ENCODE assay signal across 8 mouse cellular contexts in the genomic region with DNA sequence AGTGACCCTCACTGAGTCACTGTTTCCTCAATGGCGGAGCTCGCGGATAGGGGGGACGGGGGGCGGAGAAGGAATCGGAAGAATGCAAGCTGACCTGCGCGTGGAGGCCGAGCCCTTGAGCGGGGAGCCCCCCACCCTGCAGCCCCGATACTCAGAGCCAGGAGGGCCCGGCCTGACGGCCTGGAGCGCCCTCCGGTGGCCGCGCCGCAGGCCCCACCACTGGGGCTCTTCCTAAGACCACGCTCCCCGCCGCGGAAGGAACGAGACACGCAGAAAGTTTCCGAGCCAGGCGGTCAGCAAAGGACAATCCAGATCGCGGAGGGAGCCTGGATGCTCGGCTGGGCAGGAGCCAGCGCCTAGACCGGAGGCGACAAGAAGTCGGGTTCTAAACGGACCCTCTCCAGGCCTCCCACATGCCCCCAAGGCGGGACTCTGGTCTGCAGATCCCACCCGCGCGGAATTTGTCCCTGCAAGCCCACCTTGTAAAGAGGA. TPM values are rescaled to one million over a fixed set of nuclear protein-coding genes. Genes with fewer than 3 reads are reported as not detected.
DNase-seq lines count a peak whose midpoint lies in the region; ATAC-seq and TF ChIP-seq lines count a peak whose summit lies in the region.

No protein-coding gene starts in this region.

- peak overlapping the region; percentile 94 for H3K9ac ChIP-seq in limb, embryonic 12.5 days (replicated peaks)
- peak overlapping the region; percentile 89 for H3K9ac ChIP-seq in midbrain, embryonic 13.5 days (replicated peaks)

- peaks cover 58% of the 10 kb centered on the region for H3K4me1 ChIP-seq in embryonic facial prominence, embryonic 10.5 days
- peaks cover 16% of the 10 kb centered on the region; the same call in 1 of the 2 replicates for H3K4me1 ChIP-seq in kidney, adult 2 months (ENCODE audit: control insufficient read depth, insufficient read depth, low read length)
- H3K4me1 ChIP-seq in limb, embryonic 12.5 days (replicated peaks) = peaks cover 25% of the 10 kb centered on the region
- H3K4me1 ChIP-seq in midbrain, embryonic 13.5 days (replicated peaks) = peaks cover 28% of the 10 kb centered on the region
- H3K4me1 ChIP-seq in small intestine, adult 2 months (ENCODE audit: control insufficient read depth, insufficient read depth, insufficient read length, low read length) = peaks cover 3% of the 10 kb centered on the region; the same call in 1 of the 2 replicates

- ATAC-seq in granulocyte monocyte progenitor cell, adult 5-6 weeks (replicated peaks; ENCODE audit: poor library complexity, severe bottlenecking) = peak; percentile 64
- ATAC-seq in limb, embryonic 12.5 days (ENCODE audit: insufficient number of reproducible peaks, insufficient read depth, low FRiP score, low TSS enrichment, low read depth) = peak; percentile 87
- peak; percentile 89 for ATAC-seq in midbrain, embryonic 13.5 days
- no peak for ATAC-seq in inflammation-experienced regulatory T-cells, adult 6 months

- peak; percentile 60 for TF ChIP-seq CTCF in kidney, adult 2 months (conservative IDR thresholded peaks at IDR 0.05; ENCODE audit: insufficient read depth, insufficient read length, low read depth, low read length)
- TF ChIP-seq CTCF in small intestine, adult 2 months (IDR thresholded peaks at IDR 0.05; ENCODE audit: extremely low read depth, insufficient read length, insufficient replicate concordance, low read depth, low read length) = peak; percentile 60

- H3K27ac ChIP-seq in embryonic facial prominence, embryonic 10.5 days (replicated peaks) = peak overlapping the region; percentile 96
- peak overlapping the region; percentile 90 for H3K27ac ChIP-seq in kidney, adult 2 months (ENCODE audit: insufficient read depth, low read depth, low read length)
- peak overlapping the region; percentile 94 for H3K27ac ChIP-seq in limb, embryonic 12.5 days
- peak overlapping the region; percentile 94 for H3K27ac ChIP-seq in midbrain, embryonic 13.5 days
- H3K27ac ChIP-seq in small intestine, adult 2 months (ENCODE audit: insufficient read depth, low read depth, low read length) = peak overlapping the region; percentile 45

- H3K4me3 ChIP-seq in embryonic facial prominence, embryonic 10.5 days = peak overlapping the region; percentile 98
- H3K4me3 ChIP-seq in kidney, adult 2 months (ENCODE audit: insufficient read depth, low read depth, low read length) = peak overlapping the region; percentile 93
- peak overlapping the region; percentile 86 for H3K4me3 ChIP-seq in limb, embryonic 12.5 days (replicated peaks)
- H3K4me3 ChIP-seq in midbrain, embryonic 13.5 days (replicated peaks) = peak overlapping the region; percentile 78
- peak overlapping the region; percentile 81 for H3K4me3 ChIP-seq in small intestine, adult 2 months (ENCODE audit: low read depth, low read length)

- H3K27me3 ChIP-seq in embryonic facial prominence, embryonic 10.5 days (replicated peaks; ENCODE audit: low read depth, poor library complexity, severe bottlenecking) = no peaks in the 10 kb centered on the region
- H3K27me3 ChIP-seq in kidney, adult 2 months (replicated peaks; ENCODE audit: control insufficient read depth, insufficient read depth, low read length) = no peaks in the 10 kb centered on the region
- no peaks in the 10 kb centered on the region for H3K27me3 ChIP-seq in limb, embryonic 12.5 days
- H3K27me3 ChIP-seq in midbrain, embryonic 13.5 days = no peaks in the 10 kb centered on the region
- no peaks in the 10 kb centered on the region for H3K27me3 ChIP-seq in small intestine, adult 2 months (ENCODE audit: control insufficient read depth, insufficient read depth, low read length)

- peak overlapping the region; percentile 76 for H3K4me2 ChIP-seq in limb, embryonic 12.5 days
- H3K4me2 ChIP-seq in midbrain, embryonic 13.5 days (replicated peaks) = peak overlapping the region; percentile 84

- H3K9me3 ChIP-seq in embryonic facial prominence, embryonic 10.5 days = no peaks in the 10 kb centered on the region
- no peaks in the 10 kb centered on the region for H3K9me3 ChIP-seq in limb, embryonic 12.5 days
- no peaks in the 10 kb centered on the region for H3K9me3 ChIP-seq in midbrain, embryonic 13.5 days

- DNase-seq in adrenal gland, postnatal 10 days = peak; percentile 87
- DNase-seq in embryonic facial prominence, embryonic 10.5 days (ENCODE audit: low spot score) = peak; percentile 90
- DNase-seq in kidney, adult 2 months = peak; percentile 84

- peaks cover 2% of the 10 kb centered on the region for H3K36me3 ChIP-seq in embryonic facial prominence, embryonic 10.5 days (replicated peaks)
- no peaks in the 10 kb centered on the region for H3K36me3 ChIP-seq in kidney, adult 2 months (ENCODE audit: control insufficient read depth, insufficient read depth, low read length)
- H3K36me3 ChIP-seq in limb, embryonic 12.5 days = no peaks in the 10 kb centered on the region
- H3K36me3 ChIP-seq in midbrain, embryonic 13.5 days = no peaks in the 10 kb centered on the region
- H3K36me3 ChIP-seq in small intestine, adult 2 months (ENCODE audit: control insufficient read depth, insufficient read depth, low read length) = no peaks in the 10 kb centered on the region

- TF ChIP-seq POLR2A in kidney, adult 2 months (IDR thresholded peaks at IDR 0.05; ENCODE audit: low read depth, low read length) = peak; percentile 20
- no peak; the same call in 1 of the 2 replicates for TF ChIP-seq POLR2A in small intestine, adult 2 months (IDR thresholded peaks at IDR 0.05; ENCODE audit: low read depth, low read length)

- WGBS in embryonic facial prominence, embryonic 10.5 days = under 1% methylated on average over 38 of the region's 38 CpGs
- under 1% methylated on average over 38 of the region's 38 CpGs for WGBS in kidney, adult 2 months
- under 1% methylated on average over 38 of the region's 38 CpGs for whole genome bisulfite sequencing in limb, embryonic 12.5 days
- under 1% methylated on average over 37 of the region's 38 CpGs for WGBS in midbrain, embryonic 13.5 days
- under 1% methylated on average over 38 of the region's 38 CpGs for WGBS in small intestine, adult 2 months

RNA-seq across cellular contexts. Expression of a gene that starts 1.4 kb away (rescaled TPM):
- total RNA-seq in adrenal gland, postnatal 10 days (2021) = 10 to 100 TPM; 28.3 to 40.3 TPM
- 37.1 and 42.5 TPM in 2 replicates for polyA plus RNA-seq in embryonic facial prominence, embryonic 10.5 days (2016; fragmentation: Nextera tagmentation; extraction: Ambion mirVana)
- 18.3 and 28.0 TPM in 2 replicates for total RNA-seq in granulocyte monocyte progenitor cell, adult 5-6 weeks (2014; fragmentation: Nextera tagmentation)
- total RNA-seq in granulocyte monocyte progenitor cell, adult 5-6 weeks (2017) = 11.7 and 13.9 TPM in 2 replicates
- 15.0 and 18.5 TPM in 2 replicates for polyA plus RNA-seq in kidney, adult 2 months (2012; rRNA removed)
- 31.9 and 34.9 TPM in 2 replicates for polyA plus RNA-seq in limb, embryonic 12.5 days (2016; fragmentation: Nextera tagmentation; extraction: Ambion mirVana)
- 35.0 and 36.7 TPM in 2 replicates for polyA plus RNA-seq in midbrain, embryonic 13.5 days (2015; fragmentation: Nextera tagmentation; extraction: Ambion mirVana)
- 0.84 and 1.5 TPM in 2 replicates for polyA plus RNA-seq in small intestine, adult 2 months (2012; rRNA removed)
- polyA plus RNA-seq in inflammation-experienced regulatory T-cells, adult 6 months (2017; shearing (Covaris generic)) = 100 to 1,000 TPM in 2 of 3 experiments, 10 to 100 TPM in 1; 72.1 to 124 (median 106) TPM

RNA-seq across cellular contexts. Expression of a gene that starts 10.2 kb away (rescaled TPM):
- 10 to 100 TPM; 78.7 to 84.8 TPM for total RNA-seq in adrenal gland, postnatal 10 days (2021)
- polyA plus RNA-seq in embryonic facial prominence, embryonic 10.5 days (2016; fragmentation: Nextera tagmentation; extraction: Ambion mirVana) = 221 and 225 TPM in 2 replicates
- 79.4 and 82.9 TPM in 2 replicates for total RNA-seq in granulocyte monocyte progenitor cell, adult 5-6 weeks (2014; fragmentation: Nextera tagmentation)
- 149 and 152 TPM in 2 replicates for total RNA-seq in granulocyte monocyte progenitor cell, adult 5-6 weeks (2017)
- 15.1 and 19.9 TPM in 2 replicates for polyA plus RNA-seq in kidney, adult 2 months (2012; rRNA removed)
- polyA plus RNA-seq in limb, embryonic 12.5 days (2016; fragmentation: Nextera tagmentation; extraction: Ambion mirVana) = 186 and 196 TPM in 2 replicates
- polyA plus RNA-seq in midbrain, embryonic 13.5 days (2015; fragmentation: Nextera tagmentation; extraction: Ambion mirVana) = 175 and 178 TPM in 2 replicates
- polyA plus RNA-seq in small intestine, adult 2 months (2012; rRNA removed) = 2.7 and 3.6 TPM in 2 replicates
- 100 to 1,000 TPM; 115 to 161 (median 118) TPM for polyA plus RNA-seq in inflammation-experienced regulatory T-cells, adult 6 months (2017; shearing (Covaris generic))

Comparison
In these comparisons a context has a peak if more than half of its experiments do, and no peak if none do; other contexts are left out.
1. H3K27ac ChIP-seq: peak in every context shown above with its lines; median percentile 96 in embryonic facial prominence, embryonic 10.5 days; 94 in limb, embryonic 12.5 days; 94 in midbrain, embryonic 13.5 days; 90 in kidney, adult 2 months; 45 in small intestine, adult 2 months.